Mouse (Mus musculus): ENCODE results near the gene Ehd2.

- TF ChIP-seq POLR2A (IDR thresholded peaks at IDR 0.05; ENCODE audit: borderline replicate concordance, extremely low read depth, low read depth, low read length) (no peak), CTCF (IDR thresholded peaks at IDR 0.05; ENCODE audit: insufficient read depth, low read length) (no peak)
Observed at GRCm38 (mm10) chr7:16013722-16014275, 46.4 kb upstream of the Ehd2 start.
